17 mouse cellular contexts compared by ENCODE assay signal in the genomic region with DNA sequence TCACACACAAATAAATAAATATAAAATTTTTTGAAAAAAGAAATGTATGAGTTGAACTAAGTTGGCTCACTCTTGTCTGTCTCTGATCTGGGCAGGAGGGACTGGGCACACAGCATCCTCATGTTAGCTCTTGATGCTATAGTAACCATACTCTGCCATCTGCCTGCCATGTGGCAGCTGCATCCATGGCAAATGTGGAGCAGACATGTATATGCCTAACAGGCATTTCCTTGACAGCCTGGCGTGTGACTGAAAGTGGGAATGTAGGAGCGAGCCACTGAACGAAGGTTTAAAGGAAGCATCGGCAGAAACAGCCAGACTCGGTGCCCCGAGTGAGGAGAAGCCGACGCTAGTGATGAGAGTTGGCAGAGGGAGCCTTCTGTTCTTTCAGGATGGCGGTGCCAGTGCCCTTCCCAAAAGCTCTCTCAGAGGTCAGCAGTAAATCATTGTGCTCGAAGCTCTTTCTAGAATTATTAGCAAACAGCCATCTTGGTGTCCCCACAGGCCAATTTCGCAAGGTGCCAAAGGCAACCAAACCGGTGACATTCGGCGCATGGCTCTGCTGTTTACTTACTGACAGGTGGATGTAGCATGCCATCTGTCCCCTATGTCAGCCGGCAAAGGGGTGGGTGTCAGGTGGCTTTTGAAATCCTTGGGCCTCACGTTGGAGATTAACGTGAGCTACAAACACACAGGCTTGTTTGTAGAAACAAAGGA. TPM values are rescaled to one million over a fixed set of nuclear protein-coding genes. Genes with fewer than 3 reads are reported as not detected.
A peak's percentile ranks its signal among the peaks of the same experiment; 100 is the strongest.
DNase-seq lines count a peak whose midpoint lies in the region; ATAC-seq lines count a peak whose summit lies in the region.
"Had no signal": no experiment of that assay in that cellular context is flagged by ENCODE, and none has a peak within 500 bp of the region (broad histone marks: within the 10 kb centered on the region; RNA-seq: fewer than 3 reads in every experiment).

No protein-coding gene starts in this region.

- no peak overlapping the region for H3K9ac ChIP-seq in hindbrain, embryonic 15.5 days
- H3K9ac ChIP-seq: embryonic facial prominence, embryonic 15.5 days; liver, embryonic 12.5 days had no signal

- no peaks in the 10 kb centered on the region for H3K36me3 ChIP-seq in hindbrain, embryonic 15.5 days
- H3K36me3 ChIP-seq in hindbrain, embryonic 10.5 days, result no peaks in the 10 kb centered on the region
- H3K36me3 ChIP-seq: embryonic facial prominence, embryonic 15.5 days; liver, embryonic 12.5 days had no signal

- H3K4me2 ChIP-seq in hindbrain, embryonic 15.5 days, result no peak overlapping the region
- H3K4me2 ChIP-seq: embryonic facial prominence, embryonic 15.5 days; liver, embryonic 12.5 days had no signal

- no peaks in the 10 kb centered on the region for H3K9me3 ChIP-seq in hindbrain, embryonic 15.5 days
- no peaks in the 10 kb centered on the region for H3K9me3 ChIP-seq in hindbrain, embryonic 10.5 days
- H3K9me3 ChIP-seq: embryonic facial prominence, embryonic 15.5 days; liver, embryonic 12.5 days had no signal

- H3K27ac ChIP-seq in hindbrain, embryonic 15.5 days (replicated peaks), result 0 out of 2 replicates have a peak overlapping the region, but pooled peaks have one; percentile 17
- no peak overlapping the region for H3K27ac ChIP-seq in hindbrain, embryonic 10.5 days
- H3K27ac ChIP-seq: embryonic facial prominence, embryonic 15.5 days; liver, embryonic 12.5 days had no signal

- ATAC-seq in hindbrain, embryonic 15.5 days (ENCODE audit: low FRiP score, low read depth), result no peak
- ATAC-seq in activated CD4-positive, CD25-positive, alpha-beta regulatory T cell, adult 4 months, result no peak
- ATAC-seq: CD4-positive, CD25-positive, alpha-beta regulatory T cell, adult 4 months; liver, embryonic 12.5 days had no signal

- H3K4me1 ChIP-seq in hindbrain, embryonic 15.5 days (replicated peaks), result 0 out of 2 replicates have a peak, but pooled peaks cover 4% of the 10 kb centered on the region
- H3K4me1 ChIP-seq in hindbrain, embryonic 10.5 days (replicated peaks), result 0 out of 2 replicates have a peak, but pooled peaks cover 6% of the 10 kb centered on the region
- H3K4me1 ChIP-seq: embryonic facial prominence, embryonic 15.5 days; liver, embryonic 12.5 days had no signal

- DNase-seq in hindbrain, embryonic 10.5 days (ENCODE audit: low spot score), result no peak
- peak; percentile 16 for DNase-seq in right cerebral cortex, postnatal 14 days
- DNase-seq in right cerebral cortex, postnatal 25 days, result no peak
- DNase-seq in cerebellum, adult 9-11 months, result peak; percentile 78
- DNase-seq in embryo, embryonic 11 days, result no peak
- DNase-seq: heart, adult 18-20 months; heart, postnatal 10 days; kidney, adult 11 months; kidney, postnatal 4 days; midbrain, embryonic 14.5 days; thymus, postnatal 36 days had no signal

- no peak overlapping the region for H3K4me3 ChIP-seq in hindbrain, embryonic 15.5 days
- H3K4me3 ChIP-seq in hindbrain, embryonic 10.5 days, result no peak overlapping the region
- H3K4me3 ChIP-seq: embryonic facial prominence, embryonic 15.5 days; liver, embryonic 12.5 days had no signal

- no peaks in the 10 kb centered on the region for H3K27me3 ChIP-seq in hindbrain, embryonic 15.5 days
- H3K27me3 ChIP-seq in hindbrain, embryonic 10.5 days (ENCODE audit: insufficient read depth, poor library complexity, severe bottlenecking), result no peaks in the 10 kb centered on the region; the same call in 1 of the 2 replicates
- H3K27me3 ChIP-seq: embryonic facial prominence, embryonic 15.5 days had no signal

- 51% methylated on average over 17 of the region's 17 CpGs for WGBS in hindbrain, embryonic 15.5 days
- WGBS in hindbrain, embryonic 10.5 days, result 86% methylated on average over 17 of the region's 17 CpGs

RNA-seq across cellular contexts. Expression of a gene that starts 17.3 kb away (rescaled TPM):
- 99.9 and 113 TPM in 2 replicates for polyA plus RNA-seq in hindbrain, embryonic 15.5 days (2015; fragmentation: Nextera tagmentation; extraction: Ambion mirVana)
- 29.5 and 40.5 TPM in 2 replicates for polyA plus RNA-seq in hindbrain, embryonic 10.5 days (2016; fragmentation: Nextera tagmentation; extraction: Ambion mirVana)
- 10 to 100 TPM; 14.4 to 14.8 TPM for polyA plus RNA-seq in activated CD4-positive, CD25-positive, alpha-beta regulatory T cell, adult 4 months (2017; shearing (Covaris generic))

RNA-seq across cellular contexts. Expression of a gene that starts 32.8 kb away (rescaled TPM):
- 1.3 and 1.7 TPM in 2 replicates for polyA plus RNA-seq in hindbrain, embryonic 15.5 days (2015; fragmentation: Nextera tagmentation; extraction: Ambion mirVana)
- 0.21 TPM in 1 of 2 replicates, not detected in the other for polyA plus RNA-seq in hindbrain, embryonic 10.5 days (2016; fragmentation: Nextera tagmentation; extraction: Ambion mirVana)
- polyA plus RNA-seq in activated CD4-positive, CD25-positive, alpha-beta regulatory T cell, adult 4 months (2017; shearing (Covaris generic)), result not detected
- polyA plus RNA-seq: CD4-positive, CD25-positive, alpha-beta regulatory T cell, adult 4 months; liver, embryonic 12.5 days; stomach, embryonic 16.5 days had no signal

RNA-seq across cellular contexts. Expression of a gene that starts 40.2 kb away (rescaled TPM):
- polyA plus RNA-seq in hindbrain, embryonic 15.5 days (2015; fragmentation: Nextera tagmentation; extraction: Ambion mirVana), result 0.82 and 2.8 TPM in 2 replicates
- polyA plus RNA-seq in hindbrain, embryonic 10.5 days (2016; fragmentation: Nextera tagmentation; extraction: Ambion mirVana), result 0.09 and 0.20 TPM in 2 replicates
- under 1 TPM in 1 of 2 experiments, not detected in 1; 0.56 TPM for polyA plus RNA-seq in activated CD4-positive, CD25-positive, alpha-beta regulatory T cell, adult 4 months (2017; shearing (Covaris generic))
- polyA plus RNA-seq: CD4-positive, CD25-positive, alpha-beta regulatory T cell, adult 4 months; liver, embryonic 12.5 days had no signal

Comparison
In these comparisons a context has a peak if more than half of its experiments do, and no peak if none do; other contexts are left out.
1. DNase-seq: peak in right cerebral cortex, postnatal 14 days (single experiment) and cerebellum, adult 9-11 months (single experiment); none in hindbrain, embryonic 10.5 days (single experiment), right cerebral cortex, postnatal 25 days (single experiment) and embryo, embryonic 11 days (single experiment).